Mouse (Mus musculus) spleen, adult 2 months (tissue): ENCODE measurements at regions not wholly inside any gene's neighbourhood (a gene's known extent, or its start where the extent isn't known, plus 50 kb on each side); places are given as distances from the start of the nearest gene placed in this dataset.

Source experiments
- CTCF ChIP-seq: fragments of 200-500 bp; IDR thresholded peaks from 2 replicates; pipeline ENCODE4 v1.5.1; 2011; ENCODE audit warnings: mild to moderate bottlenecking, inconsistent platforms; ENCODE audit not compliant: insufficient read depth, insufficient read length, insufficient replicate concordance; ENCODE audit errors: extremely low read depth
- POLR2A ChIP-seq: fragments of 200-500 bp; IDR thresholded peaks from 2 replicates; pipeline ENCODE4 v1.6.1; 2011; ENCODE audit warnings: low read depth, low read length, inconsistent platforms

GRCm38 (mm10) chr14:71500851-71501250, 901.2 kb upstream of the Fam160b2 start:
- TF ChIP-seq CTCF (no peak), POLR2A (no peak)
